Mouse (Mus musculus): ENCODE data around the gene Fthl17e. TPM values are rescaled to one million over a fixed set of nuclear protein-coding genes. Genes with fewer than 3 reads are reported as not detected.
"Not testable (repeated sequence)": the region's sequence is repeated elsewhere in the genome, so short reads cannot be mapped to it uniquely, and the experiment has no call there.

The Fthl17e gene
- total RNA-seq (2015; ENCODE audit: low replicate concordance): not detected in 2 replicates
- not detected in 2 replicates for total RNA-seq (2017; ENCODE audit: low replicate concordance)

- not testable (repeated sequence) for ATAC-seq (replicated peaks; ENCODE audit: low FRiP score, poor library complexity, severe bottlenecking)
Measured at GRCm38 (mm10) chrX:9033193-9033592, at the start of gene Fthl17e. Fthl17e (plus strand) TSS chrX:9033493.

GRCm38 (mm10) chrX:8986655-8987054 lies 46.6 kb upstream of the Fthl17e start, which contains the start of gene Fthl17d:
Fthl17d (minus strand) TSS chrX:8986755.
- not testable (repeated sequence) for ATAC-seq (replicated peaks; ENCODE audit: low FRiP score, poor library complexity, severe bottlenecking)

GRCm38 (mm10) chrX:9016079-9016478 lies 17.2 kb upstream of the Fthl17e start:
- no peak for ATAC-seq (replicated peaks; ENCODE audit: low FRiP score, poor library complexity, severe bottlenecking)

GRCm38 (mm10) chrX:9019481-9019880 lies 13.8 kb upstream of the Fthl17e start:
- no peak for ATAC-seq (replicated peaks; ENCODE audit: low FRiP score, poor library complexity, severe bottlenecking)

GRCm38 (mm10) chrX:9041611-9042010 lies 8.3 kb downstream of the Fthl17e start:
- ATAC-seq (replicated peaks; ENCODE audit: low FRiP score, poor library complexity, severe bottlenecking): not testable (repeated sequence)

GRCm38 (mm10) chrX:9060952-9061351 lies 27.7 kb downstream of the Fthl17e start:
- ATAC-seq (replicated peaks; ENCODE audit: low FRiP score, poor library complexity, severe bottlenecking): not testable (repeated sequence)

GRCm38 (mm10) chrX:9062101-9062500 lies 28.8 kb downstream of the Fthl17e start:
- no peak for ATAC-seq (replicated peaks; ENCODE audit: low FRiP score, poor library complexity, severe bottlenecking)

GRCm38 (mm10) chrX:9062715-9063114 lies 29.4 kb downstream of the Fthl17e start, which contains the start of gene Fthl17f:
Fthl17f (plus strand) TSS chrX:9063015.
- not testable (repeated sequence) for ATAC-seq (replicated peaks; ENCODE audit: low FRiP score, poor library complexity, severe bottlenecking)

- ATAC-seq (replicated peaks; ENCODE audit: low FRiP score, poor library complexity, severe bottlenecking): not testable (repeated sequence)
Measured at GRCm38 (mm10) chrX:9077699-9078098, 44.4 kb downstream of the Fthl17e start.

Other genes with a start within 250 kb of the Fthl17e start
- gene Ssxb5, start 229.8 kb upstream of the Fthl17e start, total RNA-seq (2015; ENCODE audit: low replicate concordance): not detected in 2 replicates
- gene Ssxb5, start 229.8 kb upstream of the Fthl17e start, total RNA-seq (2017; ENCODE audit: low replicate concordance): not detected in 2 replicates
- gene Gm6592, start 189.5 kb upstream of the Fthl17e start, total RNA-seq (2015; ENCODE audit: low replicate concordance): not detected in 2 replicates
- gene Gm6592, start 189.5 kb upstream of the Fthl17e start, total RNA-seq (2017; ENCODE audit: low replicate concordance): not detected in 2 replicates
- gene Gm5751, start 159.2 kb upstream of the Fthl17e start, total RNA-seq (2015; ENCODE audit: low replicate concordance): not detected in 2 replicates
- gene Gm5751, start 159.2 kb upstream of the Fthl17e start, total RNA-seq (2017; ENCODE audit: low replicate concordance): not detected in 2 replicates
- not detected in 2 replicates for gene B630019K06Rik, start 141.1 kb upstream of the Fthl17e start, total RNA-seq (2015; ENCODE audit: low replicate concordance)
- gene B630019K06Rik, start 141.1 kb upstream of the Fthl17e start, total RNA-seq (2017; ENCODE audit: low replicate concordance): not detected in 2 replicates
- gene Fthl17b, start 70.5 kb upstream of the Fthl17e start, total RNA-seq (2015; ENCODE audit: low replicate concordance): not detected in 2 replicates
- gene Fthl17b, start 70.5 kb upstream of the Fthl17e start, total RNA-seq (2017; ENCODE audit: low replicate concordance): not detected in 2 replicates
- gene Fthl17c, start 56.9 kb upstream of the Fthl17e start, total RNA-seq (2015; ENCODE audit: low replicate concordance): not detected in 2 replicates
- not detected in 2 replicates for gene Fthl17c, start 56.9 kb upstream of the Fthl17e start, total RNA-seq (2017; ENCODE audit: low replicate concordance)
- gene Fthl17d, start 46.7 kb upstream of the Fthl17e start, total RNA-seq (2015; ENCODE audit: low replicate concordance): not detected in 2 replicates
- gene Fthl17d, start 46.7 kb upstream of the Fthl17e start, total RNA-seq (2017; ENCODE audit: low replicate concordance): not detected in 2 replicates
- gene Fthl17f, start 29.5 kb downstream of the Fthl17e start, total RNA-seq (2015; ENCODE audit: low replicate concordance): not detected in 2 replicates
- not detected in 2 replicates for gene Fthl17f, start 29.5 kb downstream of the Fthl17e start, total RNA-seq (2017; ENCODE audit: low replicate concordance)
- not detected in 2 replicates for gene 4930402K13Rik, start 71.1 kb downstream of the Fthl17e start, total RNA-seq (2015; ENCODE audit: low replicate concordance)
- not detected in 2 replicates for gene 4930402K13Rik, start 71.1 kb downstream of the Fthl17e start, total RNA-seq (2017; ENCODE audit: low replicate concordance)
- not detected in 2 replicates for gene Lancl3, start 166.4 kb downstream of the Fthl17e start, total RNA-seq (2015; ENCODE audit: low replicate concordance)
- 0.60 and 0.70 TPM in 2 replicates for gene Lancl3, start 166.4 kb downstream of the Fthl17e start, total RNA-seq (2017; ENCODE audit: low replicate concordance)
- 9.4 TPM in 1 of 2 replicates, not detected in the other for gene Gm14862, start 223.4 kb downstream of the Fthl17e start, total RNA-seq (2015; ENCODE audit: low replicate concordance)
- 1.4 and 5.6 TPM in 2 replicates for gene Gm14862, start 223.4 kb downstream of the Fthl17e start, total RNA-seq (2017; ENCODE audit: low replicate concordance)
- 42.5 and 48.9 TPM in 2 replicates for gene Xk, start 239.3 kb downstream of the Fthl17e start, total RNA-seq (2015; ENCODE audit: low replicate concordance)
- gene Xk, start 239.3 kb downstream of the Fthl17e start, total RNA-seq (2017; ENCODE audit: low replicate concordance): 35.4 and 46.2 TPM in 2 replicates

Measured in erythroblast, adult 5-6 weeks (primary cell).